Mouse (Mus musculus) G1E (cell line): ENCODE measurements around the gene Trmt112.

Experiments used
- CTCF ChIP-seq: IDR thresholded peaks from 2 replicates; pipeline ENCODE4 v1.5.1; 2012; ENCODE audit warnings: low read depth, low read length, inconsistent platforms, mixed read lengths
- GATA1 ChIP-seq: IDR thresholded peaks from 2 replicates; pipeline ENCODE4 v1.6.1; 2012; ENCODE audit warnings: borderline replicate concordance, low read length, inconsistent platforms, mixed read lengths
- GATA2 ChIP-seq: IDR thresholded peaks from 2 replicates; pipeline ENCODE4 v1.6.1; 2012; ENCODE audit warnings: low read depth, low read length, inconsistent platforms, borderline replicate concordance
- POLR2AphosphoS5 ChIP-seq: IDR thresholded peaks from 2 replicates; pipeline ENCODE4 v1.6.1; 2012; ENCODE audit warnings: low read depth, low read length, inconsistent platforms; ENCODE audit not compliant: insufficient replicate concordance
- TAL1 ChIP-seq: conservative IDR thresholded peaks from 2 replicates; pipeline ENCODE4 v1.6.1; 2012; ENCODE audit warnings: low read depth, low read length, inconsistent platforms, mixed read lengths

- TF ChIP-seq CTCF (no peak), POLR2AphosphoS5 (no peak), TAL1 (no peak), GATA1 (no peak), GATA2 (no peak)
These were observed 23.6 kb downstream of the Trmt112 start for GRCm38 (mm10) chr19:6933102-6933435.
